ENCODE assay signal across 26 mouse cellular contexts in genomic region chr11:3661964-3662363, GRCm38 (mm10).
"Had no signal": no experiment of that assay in that cellular context is flagged by ENCODE, and none has a peak within 500 bp of the region (broad histone marks: within the 10 kb centered on the region; RNA-seq: fewer than 3 reads in every experiment).

No protein-coding gene starts in this region.

- H3K9me3 ChIP-seq: embryonic facial prominence, embryonic 10.5 days; embryonic facial prominence, embryonic 12.5 days; embryonic facial prominence, embryonic 13.5 days; embryonic facial prominence, embryonic 15.5 days; forebrain, embryonic 10.5 days; forebrain, embryonic 12.5 days; forebrain, embryonic 13.5 days; forebrain, embryonic 15.5 days had no signal

- H3K4me2 ChIP-seq: embryonic facial prominence, embryonic 12.5 days; embryonic facial prominence, embryonic 13.5 days; embryonic facial prominence, embryonic 15.5 days; forebrain, embryonic 12.5 days; forebrain, embryonic 13.5 days; forebrain, embryonic 15.5 days had no signal

- H3K27me3 ChIP-seq: embryonic facial prominence, embryonic 12.5 days; embryonic facial prominence, embryonic 13.5 days; embryonic facial prominence, embryonic 15.5 days; forebrain, embryonic 12.5 days; forebrain, embryonic 13.5 days; forebrain, embryonic 15.5 days had no signal

- H3K27ac ChIP-seq: embryonic facial prominence, embryonic 10.5 days; embryonic facial prominence, embryonic 12.5 days; embryonic facial prominence, embryonic 13.5 days; embryonic facial prominence, embryonic 15.5 days; forebrain, embryonic 10.5 days; forebrain, embryonic 12.5 days; forebrain, embryonic 13.5 days; forebrain, embryonic 15.5 days; gastrocnemius, adult 2 months; heart, adult 2 months had no signal

- H3K4me3 ChIP-seq: embryonic facial prominence, embryonic 10.5 days; embryonic facial prominence, embryonic 12.5 days; embryonic facial prominence, embryonic 13.5 days; embryonic facial prominence, embryonic 15.5 days; erythroblast, embryonic 14.5 days; forebrain, embryonic 10.5 days; forebrain, embryonic 12.5 days; forebrain, embryonic 13.5 days; forebrain, embryonic 15.5 days; gastrocnemius, adult 2 months; heart, adult 2 months had no signal

- H3K9ac ChIP-seq: embryonic facial prominence, embryonic 12.5 days; embryonic facial prominence, embryonic 13.5 days; embryonic facial prominence, embryonic 15.5 days; forebrain, embryonic 12.5 days; forebrain, embryonic 13.5 days; forebrain, embryonic 15.5 days; forebrain, postnatal 0 days had no signal

- H3K4me1 ChIP-seq: embryonic facial prominence, embryonic 10.5 days; embryonic facial prominence, embryonic 12.5 days; embryonic facial prominence, embryonic 13.5 days; embryonic facial prominence, embryonic 15.5 days; forebrain, embryonic 10.5 days; forebrain, embryonic 12.5 days; forebrain, embryonic 13.5 days; forebrain, embryonic 15.5 days had no signal

- DNase-seq: cerebellum, adult 9-11 months; cerebellum, postnatal 10 days; cerebellum, postnatal 14 days; cerebellum, postnatal 25 days; cerebellum, postnatal 36 days; embryo, embryonic 11 days; forebrain, postnatal 0 days; gastrocnemius, adult 2 months; gastrocnemius, postnatal 10 days; gastrocnemius, postnatal 14 days; gastrocnemius, postnatal 25 days; gastrocnemius, postnatal 36 days; heart, adult 11 months; heart, adult 18-20 months; heart, adult 2 months had no signal

- ATAC-seq: forebrain, embryonic 13.5 days; forebrain, embryonic 14.5 days; forebrain, embryonic 15.5 days; forebrain, embryonic 16.5 days; forebrain, postnatal 0 days had no signal
